Mouse (Mus musculus): ENCODE data around the gene Kalrn. TPM values are rescaled to one million over a fixed set of nuclear protein-coding genes. Genes with fewer than 3 reads are reported as not detected.

The Kalrn gene
- total RNA-seq, 2 experiments from 2014 or later, result 29.5 to 33.7 TPM

GRCm38 (mm10) chr16:34560814-34561213, 12.5 kb downstream of the Kalrn start:
- intact Hi-C loops (cut with DNase I), result no loop called here
- DNase-seq, result no peak

- intact Hi-C loops (cut with DNase I), result no loop called here
- DNase-seq, result no peak
Observed at GRCm38 (mm10) chr16:34560411-34560810, 12.9 kb downstream of the Kalrn start.

GRCm38 (mm10) chr16:34557891-34558290, 15.4 kb downstream of the Kalrn start:
- DNase-seq, result no peak
- intact Hi-C loops (cut with DNase I), result no loop called here

GRCm38 (mm10) chr16:34552731-34553130, 20.6 kb downstream of the Kalrn start:
- intact Hi-C loops (cut with DNase I), result no loop called here

GRCm38 (mm10) chr16:34549470-34549999, 23.8 kb downstream of the Kalrn start:
- DNase-seq, result no peak

More at GRCm38 (mm10) chr16:34552731-34553130, 20.6 kb downstream of the Kalrn start:
- DNase-seq, result no peak

GRCm38 (mm10) chr16:34546805-34547509, 26.4 kb downstream of the Kalrn start:
- DNase-seq, result no peak
- intact Hi-C loops (cut with DNase I), result no loop called here

More at GRCm38 (mm10) chr16:34549470-34549999, 23.8 kb downstream of the Kalrn start:
- intact Hi-C loops (cut with DNase I), result no loop called here

- DNase-seq, result no peak
- intact Hi-C loops (cut with DNase I), result no loop called here
Observed at GRCm38 (mm10) chr16:34543754-34544153, 29.6 kb downstream of the Kalrn start.

GRCm38 (mm10) chr16:34542341-34542740, 31.0 kb downstream of the Kalrn start:
- intact Hi-C loops (cut with DNase I), result no loop called here
- no peak for DNase-seq

- intact Hi-C loops (cut with DNase I), result no loop called here
- no peak for DNase-seq
Observed at GRCm38 (mm10) chr16:34538679-34539185, 34.6 kb downstream of the Kalrn start.

GRCm38 (mm10) chr16:34536300-34536699, 37.0 kb downstream of the Kalrn start:
- no peak for DNase-seq
- intact Hi-C loops (cut with DNase I), result no loop called here

- DNase-seq, result peak; percentile 40 to 51
- intact Hi-C loops (cut with DNase I), result no loop called here
Observed at GRCm38 (mm10) chr16:34535135-34535534, 38.2 kb downstream of the Kalrn start.

GRCm38 (mm10) chr16:34531506-34531905, 41.8 kb downstream of the Kalrn start:
- intact Hi-C loops (cut with DNase I), result loop anchor here (2.0 to 5.0 kb wide), 4 partner anchors 41 to 227 kb away; partner anchors contain the start of gene Kalrn
- DNase-seq, result peak; percentile 54 to 55

- intact Hi-C loops (cut with DNase I), result loop anchor here (2.0 to 5.0 kb wide), 4 partner anchors 42 to 225 kb away; partner anchors contain the start of gene Kalrn
- no peak for DNase-seq
Observed at GRCm38 (mm10) chr16:34530029-34530428, 43.3 kb downstream of the Kalrn start.

- intact Hi-C loops (cut with DNase I), result loop anchor here (5.0 kb wide), 1 partner anchor 36 kb away; no protein-coding TSS in a partner anchor
- no peak for DNase-seq
Observed at GRCm38 (mm10) chr16:34528234-34528983, 44.9 kb downstream of the Kalrn start.

- DNase-seq, result no peak
- intact Hi-C loops (cut with DNase I), result loop anchor here (2.0 to 5.0 kb wide), 2 partner anchors 34 to 186 kb away; no protein-coding TSS in a partner anchor
Observed at GRCm38 (mm10) chr16:34526378-34526777, 47.0 kb downstream of the Kalrn start.

- intact Hi-C loops (cut with DNase I), result loop anchor here (2.0 to 5.0 kb wide), 2 partner anchors 34 to 185 kb away; no protein-coding TSS in a partner anchor
- DNase-seq, result no peak
Observed at GRCm38 (mm10) chr16:34525866-34526265, 47.5 kb downstream of the Kalrn start.

GRCm38 (mm10) chr16:34525205-34525604, 48.1 kb downstream of the Kalrn start:
- DNase-seq, result peak in 1 of 2 experiments; percentile 7
- intact Hi-C loops (cut with DNase I), result loop anchor here (5.0 kb wide), 1 partner anchor 33 kb away; no protein-coding TSS in a partner anchor

- DNase-seq, result no peak
- intact Hi-C loops (cut with DNase I), result no loop called here
Observed at GRCm38 (mm10) chr16:34521061-34521460, 52.3 kb downstream of the Kalrn start.

GRCm38 (mm10) chr16:34516891-34517398, 56.4 kb downstream of the Kalrn start:
- no peak for DNase-seq
- intact Hi-C loops (cut with DNase I), result no loop called here

GRCm38 (mm10) chr16:34515485-34515884, 57.8 kb downstream of the Kalrn start:
- no peak for DNase-seq
- intact Hi-C loops (cut with DNase I), result no loop called here

Data from heart, postnatal 14 days (tissue).